Mouse (Mus musculus) limb, embryonic 15.5 days (tissue): ENCODE measurements around the gene Col9a3. TPM values are rescaled to one million over a fixed set of nuclear protein-coding genes. Genes with fewer than 3 reads are reported as not detected.

Experiments
- polyA plus RNA-seq: library from polyadenylated mRNA; unstranded; fragments of >200 nt; fragmentation: Nextera tagmentation; extraction: Ambion mirVana; gene quantifications from 2 replicates; pipeline ENCODE4 v1.2.1, GENCODE M21; 2015

The Col9a3 gene
- polyA plus RNA-seq, 1 experiment from 2014 or later, result 416 TPM

Other genes starting within 250 kb of the Col9a3 start
- gene Slco4a1, start 141.5 kb upstream of the Col9a3 start, polyA plus RNA-seq, result 0.78 and 0.99 TPM in 2 replicates
- gene Ntsr1, start 97.8 kb upstream of the Col9a3 start, polyA plus RNA-seq, result 0.32 and 0.43 TPM in 2 replicates
- gene Mrgbp, start 16.5 kb upstream of the Col9a3 start, polyA plus RNA-seq, result 28.6 and 30.3 TPM in 2 replicates
- 57.3 and 60.6 TPM in 2 replicates for gene Ogfr, start 8.5 kb upstream of the Col9a3 start, polyA plus RNA-seq
- gene Tcfl5, start 44.9 kb downstream of the Col9a3 start, polyA plus RNA-seq, result 0.22 and 0.45 TPM in 2 replicates
- 25.5 and 28.2 TPM in 2 replicates for gene Dido1, start 112.2 kb downstream of the Col9a3 start, polyA plus RNA-seq
- 73.7 and 76.1 TPM in 2 replicates for gene Gid8, start 112.3 kb downstream of the Col9a3 start, polyA plus RNA-seq
- gene Slc17a9, start 127.5 kb downstream of the Col9a3 start, polyA plus RNA-seq, result 1.7 and 2.5 TPM in 2 replicates
- gene Bhlhe23, start 179.1 kb downstream of the Col9a3 start, polyA plus RNA-seq, result not detected in 2 replicates